Mouse (Mus musculus) lung, adult 2 months (tissue): ENCODE measurements around the gene Prrg3.

Experiments used
- CTCF ChIP-seq: fragments of 200-500 bp; IDR thresholded peaks from 2 replicates; pipeline ENCODE4 v1.5.1; 2011; ENCODE audit warnings: mild to moderate bottlenecking, low read length, control low read depth; ENCODE audit not compliant: insufficient read depth
- POLR2A ChIP-seq: fragments of 200-500 bp; IDR thresholded peaks from 2 replicates; pipeline ENCODE4 v1.6.1; 2011; ENCODE audit warnings: low read depth, mild to moderate bottlenecking, control low read depth, low read length, borderline replicate concordance; ENCODE audit errors: extremely low read depth

DNA sequence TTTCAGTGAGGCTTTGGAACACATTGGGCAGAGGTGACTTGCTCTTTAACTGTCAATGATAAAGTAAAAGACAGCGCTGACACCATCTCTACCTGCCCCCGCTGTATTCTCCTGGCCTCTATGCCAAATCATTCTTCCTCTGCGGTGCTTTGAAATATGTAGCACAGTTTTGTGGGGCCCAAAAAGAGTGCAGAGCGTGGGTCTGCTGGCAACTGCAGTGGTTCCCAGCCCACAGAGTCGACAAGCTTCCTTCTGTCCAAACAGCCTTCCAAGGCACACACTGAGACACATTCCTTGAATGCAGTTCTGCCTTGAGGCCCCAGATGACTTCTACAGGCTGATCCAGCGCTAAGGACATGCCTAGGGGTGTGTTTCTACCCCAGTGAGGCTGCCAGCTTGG is 6.4 kb downstream of the Prrg3 start:
- TF ChIP-seq CTCF (no peak), POLR2A (no peak)
